Mouse (Mus musculus) heart, postnatal 0 days (tissue): ENCODE results near the gene Lpar2.

Source experiments
- CTCF ChIP-seq: IDR thresholded peaks from 2 replicates; pipeline ENCODE4 v1.5.1; 2016; ENCODE audit warnings: antibody characterized with exemption, control low read depth, low read depth
- EP300 ChIP-seq: IDR thresholded peaks from 2 replicates; pipeline ENCODE4 v1.6.1; 2016; ENCODE audit warnings: antibody characterized with exemption, low read depth

GRCm38 (mm10) chr8:69775149-69775534 lies 47.1 kb upstream of the Lpar2 start:
- TF ChIP-seq CTCF (no peak), EP300 (no peak)
